Mouse (Mus musculus): ENCODE data around the gene Tle4. TPM values are rescaled to one million over a fixed set of nuclear protein-coding genes. Genes with fewer than 3 reads are reported as not detected.

Tle4 gene
- total and polyA plus RNA-seq, 3 experiments = 13.2 to 32.7 (median 15.4) TPM

- no peak for DNase-seq (ENCODE audit: low spot score)
- Histone ChIP-seq H3K4me1 (ENCODE audit: insufficient read depth, low read depth, low read length) (no peaks in the 10 kb centered on the region), H3K27me3 (ENCODE audit: insufficient read depth, low read length) (no peaks in the 10 kb centered on the region), H3K36me3 (replicated peaks) (no peaks in the 10 kb centered on the region), H3K4me3 (ENCODE audit: low read depth, low read length) (no peak overlapping the region), H3K9me3 (replicated peaks) (no peaks in the 10 kb centered on the region)
- TF ChIP-seq POLR2AphosphoS5 (IDR thresholded peaks at IDR 0.05; ENCODE audit: insufficient replicate concordance, low read depth, low read length) = no peak
- TF ChIP-seq TAL1 (conservative IDR thresholded peaks at IDR 0.05; ENCODE audit: low read depth, low read length) = no peak
- TF ChIP-seq GATA1 (IDR thresholded peaks at IDR 0.05; ENCODE audit: borderline replicate concordance, low read length) = no peak
- no peak for TF ChIP-seq CTCF (IDR thresholded peaks at IDR 0.05; ENCODE audit: low read depth, low read length)
- TF ChIP-seq GATA2 (IDR thresholded peaks at IDR 0.05; ENCODE audit: borderline replicate concordance, low read depth, low read length) = no peak
- no peak for ATAC-seq (ENCODE audit: extremely low read depth, insufficient number of reproducible peaks, low FRiP score, poor library complexity, severe bottlenecking)
These were observed 191.2 kb downstream of the Tle4 start for GRCm38 (mm10) chr19:14406603-14407002.
